Mouse (Mus musculus) left cerebral cortex, postnatal 4 days (tissue): ENCODE results near the gene Ptgir. TPM values are rescaled to one million over a fixed set of nuclear protein-coding genes. Genes with fewer than 3 reads are reported as not detected.

Experiments used
- DNase-seq: peaks from one replicate; pipeline ENCODE4 v3.0.0-alpha.2; 2022
- intact Hi-C: fragments of 180-260 bp; cut with DNase I; formaldehyde crosslinking; loops from one replicate; pipeline ENCODE4 v1.15.1; 2025
- total RNA-seq, 2 experiments: library from RNA; stranded (reverse); gene quantifications; 2 replicates each; pipeline ENCODE4 v1.2.3; 2021

Gene Ptgir
- total RNA-seq, 2 experiments from 2014 or later, result not detected

GRCm38 (mm10) chr7:16956410-16957265, 50.3 kb downstream of the Ptgir start:
- intact Hi-C loops, result no loop called here
- DNase-seq, result no peak

DNA sequence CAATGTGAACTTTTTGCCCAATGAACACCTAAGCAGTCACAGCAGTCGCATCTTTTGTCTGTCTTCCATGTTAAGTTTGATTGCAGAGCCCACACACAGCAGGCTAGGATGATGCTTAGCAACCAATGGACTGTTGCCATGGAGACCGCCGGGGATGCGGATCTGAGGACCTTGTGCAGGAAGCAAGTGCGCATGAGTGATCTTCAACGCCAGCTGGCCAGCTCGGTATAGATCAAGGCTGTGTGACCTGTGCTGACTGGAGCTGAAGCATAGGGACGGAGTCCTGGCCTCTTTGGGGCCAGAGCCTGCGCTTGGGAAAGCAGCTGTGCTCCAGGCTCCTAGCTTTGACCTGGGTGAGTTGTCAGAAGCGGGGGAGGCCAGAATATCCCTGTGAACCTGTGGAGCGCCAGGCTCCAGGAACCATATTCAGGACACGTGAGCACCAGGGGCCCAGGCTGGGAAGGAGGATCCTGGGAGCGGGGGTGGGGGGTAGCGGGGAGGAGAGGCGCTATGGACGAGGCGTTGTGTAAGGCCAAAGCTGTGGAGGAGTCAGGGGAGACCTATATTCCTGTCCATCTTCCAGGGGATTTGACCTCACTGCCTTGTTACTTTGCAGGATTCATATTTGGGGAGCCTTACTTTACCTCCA, 53.4 kb downstream of the Ptgir start, which contains the start of gene Pnmal1:
Gene Pnmal1, plus strand, starts transcription at position 141 of the 649 bp plus-strand sequence.
- DNase-seq, result peak; percentile 97
- intact Hi-C loops, result no loop called here

Other genes with a start within 250 kb of the Ptgir start
- not detected for gene Ceacam15, start 230.8 kb upstream of the Ptgir start, total RNA-seq
- not detected for gene Ceacam9, start 184.6 kb upstream of the Ptgir start, total RNA-seq
- 100 to 1,000 TPM; 317 TPM for gene Ap2s1, start 168.1 kb upstream of the Ptgir start, total RNA-seq
- gene Slc1a5, start 125.2 kb upstream of the Ptgir start, total RNA-seq, result 1 to 10 TPM; 8.8 TPM
- 100 to 1,000 TPM; 223 to 229 TPM for gene Strn4, start 90.6 kb upstream of the Ptgir start, total RNA-seq
- 10 to 100 TPM; 35.8 to 38.9 TPM for gene Fkrp, start 89.8 kb upstream of the Ptgir start, total RNA-seq
- gene Prkd2, start 63.6 kb upstream of the Ptgir start, total RNA-seq, result 1 to 10 TPM; 9.1 to 9.5 TPM
- 10 to 100 TPM; 57.6 to 61.8 TPM for gene Dact3, start 31.2 kb upstream of the Ptgir start, total RNA-seq
- 1 to 10 TPM; 1.2 to 1.7 TPM for gene Gng8, start 14.7 kb upstream of the Ptgir start, total RNA-seq
- 1,000 to 10,000 TPM; 1,235 to 1,345 TPM for gene Calm3, start 17.6 kb downstream of the Ptgir start, total RNA-seq
- gene Pnmal2, start 38.2 kb downstream of the Ptgir start, total RNA-seq, result 100 to 1,000 TPM; 169 to 194 TPM
- 10 to 100 TPM; 56.0 to 57.6 TPM for gene Pnmal1, start 53.2 kb downstream of the Ptgir start, total RNA-seq
- gene Gm42372, start 76.6 kb downstream of the Ptgir start, total RNA-seq, result 10 to 100 TPM; 38.0 to 41.8 TPM
- gene Ccdc8, start 86.2 kb downstream of the Ptgir start, total RNA-seq, result 1 to 10 TPM; 3.3 to 4.3 TPM
- gene Ppp5c, start 121.4 kb downstream of the Ptgir start, total RNA-seq, result 100 to 1,000 TPM; 110 to 120 TPM
- 1 to 10 TPM; 6.7 to 7.9 TPM for gene Hif3a, start 155.9 kb downstream of the Ptgir start, total RNA-seq
- 1 to 10 TPM; 5.2 to 6.8 TPM for gene Psg16, start 167.6 kb downstream of the Ptgir start, total RNA-seq
- gene Ceacam3, start 243.8 kb downstream of the Ptgir start, total RNA-seq, result under 1 TPM in 1 of 2 experiments, not detected in 1; 0.10 TPM